Mouse (Mus musculus) left cerebral cortex, postnatal 14 days (tissue): ENCODE measurements at regions not wholly inside any gene's neighbourhood (a gene's known extent, or its start where the extent isn't known, plus 50 kb on each side); places are given as distances from the start of the nearest gene placed in this dataset.
A peak's percentile ranks its signal among the peaks of the same experiment; 100 is the strongest.

ENCODE experiments used
- DNase-seq, 2 experiments: peaks; one replicate each; pipeline ENCODE4 v3.0.0; 2021 to 2022; ENCODE audit warnings: low spot score in 2 of 2, mixed read lengths in 1 of 2
- intact Hi-C: fragments of 180-260 bp; cut with DNase I; formaldehyde crosslinking; loops from one replicate; pipeline ENCODE4 v1.15.1; 2025

GRCm38 (mm10) chr6:59556668-59557310 lies 130.7 kb upstream of the Gprin3 start:
- intact Hi-C loops = no loop called here
- DNase-seq = no peak

- peak; percentile 4 to 8 for DNase-seq
These were observed 110.9 kb upstream of the Gprin3 start for GRCm38 (mm10) chr6:59537025-59537424.

GRCm38 (mm10) chr6:59524940-59525265 lies 98.8 kb upstream of the Gprin3 start:
- intact Hi-C loops = no loop called here
- DNase-seq = no peak

More at GRCm38 (mm10) chr6:59537025-59537424, 110.9 kb upstream of the Gprin3 start:
- intact Hi-C loops = no loop called here

GRCm38 (mm10) chr6:59524095-59524939 lies 98.2 kb upstream of the Gprin3 start:
- intact Hi-C loops = no loop called here
- DNase-seq = no peak

- intact Hi-C loops = no loop called here
- DNase-seq = no peak
These were observed 96.9 kb upstream of the Gprin3 start for GRCm38 (mm10) chr6:59522960-59523359.

GRCm38 (mm10) chr6:59500818-59501217 lies 74.7 kb upstream of the Gprin3 start:
- DNase-seq = peak; percentile 26 to 38
- intact Hi-C loops = no loop called here

GRCm38 (mm10) chr6:59498800-59499199 lies 72.7 kb upstream of the Gprin3 start:
- DNase-seq = no peak
- intact Hi-C loops = no loop called here

GRCm38 (mm10) chr6:59498079-59498478 lies 72.0 kb upstream of the Gprin3 start:
- DNase-seq = peak; percentile 54 to 79
- intact Hi-C loops = no loop called here

GRCm38 (mm10) chr6:59489001-59489575 lies 63.0 kb upstream of the Gprin3 start:
- intact Hi-C loops = no loop called here
- peak in 1 of 2 experiments; percentile 9 for DNase-seq

GRCm38 (mm10) chr6:59488386-59488785 lies 62.3 kb upstream of the Gprin3 start:
- intact Hi-C loops = no loop called here
- DNase-seq = no peak

GRCm38 (mm10) chr6:59484004-59484403 lies 57.9 kb upstream of the Gprin3 start:
- no peak for DNase-seq
- intact Hi-C loops = no loop called here

GRCm38 (mm10) chr6:59483587-59483986 lies 57.5 kb upstream of the Gprin3 start:
- intact Hi-C loops = loop anchor here (2.0 kb wide), 1 partner anchor 233 kb away; no protein-coding TSS in a partner anchor

More at GRCm38 (mm10) chr6:59483587-59483986, 57.5 kb upstream of the Gprin3 start:
- peak; percentile 26 to 63 for DNase-seq
